Mouse (Mus musculus): ENCODE data around the gene Mast4. TPM values are rescaled to one million over a fixed set of nuclear protein-coding genes. Genes with fewer than 3 reads are reported as not detected.

Gene Mast4
- polyA plus RNA-seq, 1 experiment from 2014 or later, result 18.8 TPM

GRCm38 (mm10) chr13:102768512-102768911 lies 565.8 kb downstream of the Mast4 start:
- Histone ChIP-seq H3K27ac (no peak overlapping the region), H3K9ac (no peak overlapping the region), H3K4me1 (peaks cover 27% of the 10 kb centered on the region), H3K4me3 (no peak overlapping the region), H3K9me3 (no peaks in the 10 kb centered on the region), H3K27me3 (replicated peaks) (no peaks in the 10 kb centered on the region), H3K4me2 (replicated peaks) (no peak overlapping the region), H3K36me3 (no peaks in the 10 kb centered on the region)
- ATAC-seq (ENCODE audit: low FRiP score, low read depth), result no peak
- 81% methylated on average over 11 of the region's 11 CpGs for WGBS

- Histone ChIP-seq H3K9ac (no peak overlapping the region), H3K27ac (no peak overlapping the region)
These were observed 567.2 kb downstream of the Mast4 start for GRCm38 (mm10) chr13:102767110-102767509.

GRCm38 (mm10) chr13:102765216-102765615 lies 569.1 kb downstream of the Mast4 start:
- no peak overlapping the region for H3K27ac ChIP-seq
- no peak for ATAC-seq (ENCODE audit: low FRiP score, low read depth)
- no peak overlapping the region for H3K4me3 ChIP-seq
- H3K4me1 ChIP-seq, result peaks cover 25% of the 10 kb centered on the region
- H3K27me3 ChIP-seq (replicated peaks), result no peaks in the 10 kb centered on the region
- WGBS, result 43% methylated on average over 11 of the region's 11 CpGs
- no peak overlapping the region for H3K9ac ChIP-seq
- no peak overlapping the region for H3K4me2 ChIP-seq (replicated peaks)
- H3K9me3 ChIP-seq, result no peaks in the 10 kb centered on the region
- H3K36me3 ChIP-seq, result peaks cover 6% of the 10 kb centered on the region

More at GRCm38 (mm10) chr13:102767110-102767509, 567.2 kb downstream of the Mast4 start:
- WGBS, result 84% methylated on average over 7 of the region's 7 CpGs
- ATAC-seq (ENCODE audit: low FRiP score, low read depth), result no peak
- Histone ChIP-seq H3K4me3 (no peak overlapping the region), H3K36me3 (no peaks in the 10 kb centered on the region), H3K4me1 (peaks cover 29% of the 10 kb centered on the region), H3K27me3 (replicated peaks) (no peaks in the 10 kb centered on the region), H3K9me3 (no peaks in the 10 kb centered on the region), H3K4me2 (replicated peaks) (no peak overlapping the region)

- H3K4me1 ChIP-seq, result peaks cover 25% of the 10 kb centered on the region
- H3K9me3 ChIP-seq, result no peaks in the 10 kb centered on the region
- H3K4me2 ChIP-seq (replicated peaks), result no peak overlapping the region
- WGBS, result 72% methylated on average over 1 of the region's 1 CpGs
- H3K36me3 ChIP-seq, result peaks cover 6% of the 10 kb centered on the region
- H3K9ac ChIP-seq, result no peak overlapping the region
- no peaks in the 10 kb centered on the region for H3K27me3 ChIP-seq (replicated peaks)
- H3K27ac ChIP-seq, result no peak overlapping the region
- H3K4me3 ChIP-seq, result no peak overlapping the region
- no peak; the same call in 1 of the 2 replicates for ATAC-seq (ENCODE audit: low FRiP score, low read depth)
These were observed 570.1 kb downstream of the Mast4 start for GRCm38 (mm10) chr13:102764218-102764617.

GRCm38 (mm10) chr13:102762203-102762602 lies 572.1 kb downstream of the Mast4 start:
- no peak overlapping the region for H3K4me2 ChIP-seq (replicated peaks)
- no peak overlapping the region for H3K4me3 ChIP-seq
- H3K9me3 ChIP-seq, result no peaks in the 10 kb centered on the region
- no peak overlapping the region for H3K27ac ChIP-seq
- ATAC-seq (ENCODE audit: low FRiP score, low read depth), result no peak
- 85% methylated on average over 10 of the region's 10 CpGs for WGBS
- H3K4me1 ChIP-seq, result peaks cover 25% of the 10 kb centered on the region
- peaks cover 20% of the 10 kb centered on the region for H3K36me3 ChIP-seq
- H3K9ac ChIP-seq, result no peak overlapping the region
- H3K27me3 ChIP-seq (replicated peaks), result no peaks in the 10 kb centered on the region

GRCm38 (mm10) chr13:102761410-102761809 lies 572.9 kb downstream of the Mast4 start:
- ATAC-seq (ENCODE audit: low FRiP score, low read depth), result no peak
- no peak overlapping the region for H3K9ac ChIP-seq
- H3K4me2 ChIP-seq (replicated peaks), result no peak overlapping the region
- H3K27ac ChIP-seq, result no peak overlapping the region
- H3K36me3 ChIP-seq, result peaks cover 20% of the 10 kb centered on the region
- no peak overlapping the region for H3K4me3 ChIP-seq
- no peaks in the 10 kb centered on the region for H3K27me3 ChIP-seq (replicated peaks)
- WGBS, result 85% methylated on average over 9 of the region's 9 CpGs
- H3K9me3 ChIP-seq, result no peaks in the 10 kb centered on the region
- peaks cover 25% of the 10 kb centered on the region for H3K4me1 ChIP-seq

- WGBS, result 98% methylated on average over 6 of the region's 6 CpGs
- Histone ChIP-seq H3K9me3 (no peaks in the 10 kb centered on the region), H3K4me3 (no peak overlapping the region), H3K36me3 (peaks cover 20% of the 10 kb centered on the region), H3K27ac (no peak overlapping the region), H3K9ac (no peak overlapping the region), H3K4me1 (peaks cover 3% of the 10 kb centered on the region; the same call in 1 of the 2 replicates), H3K27me3 (replicated peaks) (no peaks in the 10 kb centered on the region), H3K4me2 (replicated peaks) (no peak overlapping the region)
- no peak for ATAC-seq (ENCODE audit: low FRiP score, low read depth)
These were observed 576.3 kb downstream of the Mast4 start for GRCm38 (mm10) chr13:102758021-102758420.

- no peak overlapping the region for H3K27ac ChIP-seq
- no peak for ATAC-seq (ENCODE audit: low FRiP score, low read depth)
- peaks cover 28% of the 10 kb centered on the region for H3K36me3 ChIP-seq
- H3K9me3 ChIP-seq, result no peaks in the 10 kb centered on the region
- no peak overlapping the region for H3K4me2 ChIP-seq (replicated peaks)
- H3K4me3 ChIP-seq, result no peak overlapping the region
- H3K4me1 ChIP-seq, result no peaks in the 10 kb centered on the region
- no peak overlapping the region for H3K9ac ChIP-seq
- H3K27me3 ChIP-seq (replicated peaks), result no peaks in the 10 kb centered on the region
- 91% methylated on average over 8 of the region's 8 CpGs for WGBS
These were observed 578.2 kb downstream of the Mast4 start for GRCm38 (mm10) chr13:102756071-102756470.

- WGBS, result 94% methylated on average over 8 of the region's 8 CpGs
- no peak for ATAC-seq (ENCODE audit: low FRiP score, low read depth)
- Histone ChIP-seq H3K4me2 (replicated peaks) (no peak overlapping the region), H3K4me1 (no peaks in the 10 kb centered on the region), H3K36me3 (peaks cover 30% of the 10 kb centered on the region), H3K9ac (no peak overlapping the region), H3K27me3 (replicated peaks) (no peaks in the 10 kb centered on the region), H3K9me3 (no peaks in the 10 kb centered on the region), H3K4me3 (no peak overlapping the region), H3K27ac (no peak overlapping the region)
These were observed 579.2 kb downstream of the Mast4 start for GRCm38 (mm10) chr13:102755124-102755523.

- Histone ChIP-seq H3K27ac (no peak overlapping the region), H3K27me3 (replicated peaks) (no peaks in the 10 kb centered on the region), H3K4me3 (no peak overlapping the region), H3K9ac (no peak overlapping the region), H3K9me3 (no peaks in the 10 kb centered on the region), H3K4me2 (replicated peaks) (no peak overlapping the region), H3K4me1 (no peaks in the 10 kb centered on the region), H3K36me3 (peaks cover 32% of the 10 kb centered on the region)
- WGBS, result 84% methylated on average over 19 of the region's 19 CpGs
- ATAC-seq (ENCODE audit: low FRiP score, low read depth), result no peak
These were observed 580.4 kb downstream of the Mast4 start for GRCm38 (mm10) chr13:102753714-102754556.

- Histone ChIP-seq H3K27me3 (replicated peaks) (no peaks in the 10 kb centered on the region), H3K9ac (no peak overlapping the region), H3K4me1 (no peaks in the 10 kb centered on the region), H3K9me3 (no peaks in the 10 kb centered on the region), H3K36me3 (peaks cover 19% of the 10 kb centered on the region; the same call in 1 of the 2 replicates), H3K27ac (no peak overlapping the region), H3K4me3 (no peak overlapping the region), H3K4me2 (replicated peaks) (no peak overlapping the region)
- ATAC-seq (ENCODE audit: low FRiP score, low read depth), result no peak
- WGBS, result 77% methylated on average over 10 of the region's 10 CpGs
These were observed 584.4 kb downstream of the Mast4 start for GRCm38 (mm10) chr13:102749891-102750290.

GRCm38 (mm10) chr13:102749194-102749593 lies 585.1 kb downstream of the Mast4 start:
- H3K4me1 ChIP-seq, result no peaks in the 10 kb centered on the region
- ATAC-seq (ENCODE audit: low FRiP score, low read depth), result no peak
- WGBS, result 61% methylated on average over 6 of the region's 6 CpGs
- no peaks in the 10 kb centered on the region for H3K27me3 ChIP-seq (replicated peaks)
- H3K36me3 ChIP-seq, result peaks cover 19% of the 10 kb centered on the region; the same call in 1 of the 2 replicates
- no peak overlapping the region for H3K4me3 ChIP-seq
- no peaks in the 10 kb centered on the region for H3K9me3 ChIP-seq
- H3K9ac ChIP-seq, result no peak overlapping the region
- no peak overlapping the region for H3K4me2 ChIP-seq (replicated peaks)
- H3K27ac ChIP-seq, result no peak overlapping the region
